19 mouse cellular contexts compared by ENCODE assay signal in genomic region chr2:65948808-65949207, GRCm38 (mm10).
"Had no signal": no experiment of that assay in that cellular context is flagged by ENCODE, and none has a peak within 500 bp of the region (broad histone marks: within the 10 kb centered on the region; RNA-seq: fewer than 3 reads in every experiment).

No protein-coding gene starts in this region.

- H3K9me3 ChIP-seq: liver, embryonic 13.5 days; liver, embryonic 15.5 days; lung, embryonic 15.5 days; midbrain, embryonic 12.5 days; midbrain, embryonic 15.5 days; neural tube, embryonic 12.5 days; stomach, embryonic 15.5 days had no signal

- H3K27ac ChIP-seq: liver, embryonic 13.5 days; liver, embryonic 15.5 days; lung, embryonic 15.5 days; macrophage; midbrain, embryonic 12.5 days; midbrain, embryonic 15.5 days; neural tube, embryonic 12.5 days; stomach, embryonic 15.5 days; stomach, postnatal 0 days had no signal

- DNase-seq: liver, embryonic 13.5 days; liver, postnatal 0 days; lung, adult 2 months; lung, postnatal 14 days; lung, postnatal 36 days; right cerebral cortex, postnatal 25 days; thymus, adult 2 months; thymus, postnatal 25 days; thymus, postnatal 4 days had no signal

- H3K9ac ChIP-seq: liver, embryonic 13.5 days; liver, embryonic 15.5 days; liver, postnatal 0 days; lung, embryonic 15.5 days; midbrain, embryonic 12.5 days; midbrain, embryonic 15.5 days; neural tube, embryonic 12.5 days; stomach, embryonic 15.5 days had no signal

- ATAC-seq: liver, postnatal 0 days; lung, postnatal 0 days; midbrain, embryonic 15.5 days had no signal

- H3K4me3 ChIP-seq: liver, embryonic 13.5 days; liver, embryonic 15.5 days; lung, embryonic 15.5 days; megakaryocyte, embryonic 14.5 days; midbrain, embryonic 12.5 days; midbrain, embryonic 15.5 days; neural tube, embryonic 12.5 days; stomach, embryonic 15.5 days had no signal

- H3K27me3 ChIP-seq: liver, embryonic 13.5 days; liver, embryonic 15.5 days; lung, embryonic 15.5 days; megakaryocyte, embryonic 14.5 days; midbrain, embryonic 12.5 days; midbrain, embryonic 15.5 days; neural tube, embryonic 12.5 days; stomach, embryonic 15.5 days had no signal

- H3K4me1 ChIP-seq: liver, embryonic 13.5 days; liver, embryonic 15.5 days; lung, embryonic 15.5 days; megakaryocyte, embryonic 14.5 days; stomach, embryonic 15.5 days had no signal

- H3K36me3 ChIP-seq: liver, embryonic 13.5 days; liver, embryonic 15.5 days; lung, embryonic 15.5 days; stomach, embryonic 15.5 days had no signal

- H3K4me2 ChIP-seq: liver, embryonic 13.5 days; liver, embryonic 15.5 days; lung, embryonic 15.5 days; midbrain, embryonic 12.5 days; midbrain, embryonic 15.5 days; neural tube, embryonic 12.5 days; stomach, embryonic 15.5 days had no signal
